Mouse (Mus musculus): ENCODE data around the gene Ninj1.

The Ninj1 gene

DNA sequence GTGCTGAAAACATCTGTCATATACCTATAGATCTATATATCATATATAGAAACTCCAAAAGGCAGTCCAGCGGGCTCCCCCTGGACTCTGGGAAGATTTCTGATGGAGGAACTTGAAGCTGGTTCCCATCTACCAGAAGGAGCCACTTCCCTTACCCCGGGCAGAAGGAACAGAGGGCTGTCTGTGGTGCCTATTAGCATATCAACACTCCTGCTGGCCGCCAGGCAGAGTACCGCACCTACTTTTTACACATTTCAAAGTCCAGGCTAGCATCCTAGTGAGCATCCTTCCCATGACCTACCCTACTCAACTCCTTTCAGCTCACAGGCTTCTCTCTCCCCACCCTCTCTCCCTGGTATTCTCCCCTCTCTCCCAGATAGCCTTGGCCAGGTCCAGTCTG lies 38.3 kb downstream of the Ninj1 start:
- DNase-seq (ENCODE audit: low spot score in 2 of 2) = no peak

DNA sequence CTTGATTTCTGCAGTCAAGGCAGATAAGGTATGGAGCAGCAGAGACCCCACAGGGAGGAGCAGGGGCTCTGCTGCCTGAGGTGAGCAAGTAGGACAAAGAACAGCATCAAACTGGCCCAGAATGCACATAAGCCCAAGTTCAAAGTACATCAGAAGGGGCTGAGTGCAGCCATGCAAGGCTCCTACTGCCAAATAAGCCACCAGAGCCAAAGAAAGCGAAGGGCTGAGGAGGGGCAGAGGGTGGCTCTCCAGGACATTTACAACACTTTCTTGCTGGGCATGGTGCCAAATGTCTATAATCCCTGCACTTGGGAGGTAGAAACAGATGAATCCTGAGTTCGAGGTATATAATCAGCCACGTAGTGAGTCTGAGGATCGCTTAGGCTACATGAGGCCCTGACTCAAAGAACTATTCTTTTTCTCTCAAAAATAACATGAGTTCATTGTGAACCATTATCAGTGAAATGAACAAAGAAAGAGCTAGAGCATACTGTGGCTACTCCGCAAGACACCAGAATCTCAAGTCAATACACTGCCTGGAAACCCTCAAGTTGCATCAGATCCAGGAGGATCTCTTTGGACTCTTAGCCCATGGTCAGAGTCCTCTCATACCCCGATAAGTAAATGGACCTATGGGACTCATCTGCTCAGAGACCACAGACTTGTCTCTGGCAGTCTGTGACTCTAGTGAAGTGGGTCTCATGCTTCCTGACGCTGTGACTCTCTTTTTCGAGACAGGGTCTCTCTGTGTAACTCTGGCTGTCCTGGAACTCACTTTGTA lies 46.7 kb downstream of the Ninj1 start:
- DNase-seq (ENCODE audit: low spot score in 2 of 2) = no peak

DNA sequence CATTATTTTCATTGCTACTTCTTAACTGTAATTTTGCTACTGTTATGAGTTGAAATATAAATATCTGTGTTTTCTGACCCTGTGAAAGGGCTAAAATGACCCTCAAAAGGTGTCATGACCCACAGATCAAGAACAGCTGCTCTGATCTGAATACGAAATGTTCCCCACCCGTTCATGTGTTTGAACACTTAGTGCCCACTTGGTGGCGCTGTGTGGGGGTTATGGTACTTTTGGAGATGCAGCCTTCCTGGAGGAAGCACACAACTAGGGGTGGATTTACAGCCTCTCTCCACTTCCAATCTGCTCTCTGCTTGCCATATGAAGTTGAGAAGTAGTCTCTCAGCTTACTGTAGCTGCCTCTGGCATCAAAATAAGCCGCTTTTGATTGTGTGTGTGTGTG lies 47.4 kb downstream of the Ninj1 start:
- no peak for DNase-seq (ENCODE audit: low spot score in 2 of 2)

DNA sequence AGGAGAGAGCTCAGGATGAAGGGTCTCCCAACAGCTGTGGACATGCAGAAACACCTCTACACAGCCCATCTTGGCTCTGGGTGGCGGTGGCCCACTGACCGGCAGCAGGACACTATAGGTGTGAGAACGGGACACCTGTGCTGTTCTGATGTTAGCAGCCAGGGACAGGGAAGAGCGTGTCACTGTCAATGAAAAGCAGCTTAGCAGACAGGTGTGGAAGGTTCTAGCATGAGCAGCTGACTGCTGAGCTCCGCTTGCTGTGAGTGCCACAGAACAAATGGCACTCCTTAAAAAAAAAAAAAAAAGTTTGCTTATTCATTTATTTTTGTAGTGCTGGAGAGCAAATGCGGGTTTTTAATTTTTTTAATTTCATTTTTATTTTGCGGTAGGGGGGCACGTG lies 50.3 kb downstream of the Ninj1 start:
- no peak for DNase-seq (ENCODE audit: low spot score in 2 of 2)

DNA sequence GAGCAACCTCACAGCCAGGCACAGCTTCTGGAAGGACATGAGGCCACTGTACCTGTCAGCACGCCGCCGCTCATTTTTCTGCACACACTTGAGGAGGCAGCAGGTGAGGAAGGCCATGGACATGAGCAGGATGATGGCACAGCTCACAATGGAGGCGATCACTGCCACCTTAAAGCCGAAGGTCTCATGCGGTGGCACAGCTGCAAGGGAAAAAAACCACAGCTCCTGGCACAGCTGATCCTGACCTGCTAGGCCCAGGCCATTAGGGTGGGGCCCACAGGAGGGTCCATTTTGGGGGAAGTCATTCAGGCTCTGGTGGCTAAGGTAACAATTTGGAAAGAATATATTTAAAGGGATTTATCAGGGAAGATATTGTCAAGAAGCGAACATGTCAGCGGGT lies 51.5 kb downstream of the Ninj1 start:
- DNase-seq (ENCODE audit: low spot score in 2 of 2) = no peak

DNA sequence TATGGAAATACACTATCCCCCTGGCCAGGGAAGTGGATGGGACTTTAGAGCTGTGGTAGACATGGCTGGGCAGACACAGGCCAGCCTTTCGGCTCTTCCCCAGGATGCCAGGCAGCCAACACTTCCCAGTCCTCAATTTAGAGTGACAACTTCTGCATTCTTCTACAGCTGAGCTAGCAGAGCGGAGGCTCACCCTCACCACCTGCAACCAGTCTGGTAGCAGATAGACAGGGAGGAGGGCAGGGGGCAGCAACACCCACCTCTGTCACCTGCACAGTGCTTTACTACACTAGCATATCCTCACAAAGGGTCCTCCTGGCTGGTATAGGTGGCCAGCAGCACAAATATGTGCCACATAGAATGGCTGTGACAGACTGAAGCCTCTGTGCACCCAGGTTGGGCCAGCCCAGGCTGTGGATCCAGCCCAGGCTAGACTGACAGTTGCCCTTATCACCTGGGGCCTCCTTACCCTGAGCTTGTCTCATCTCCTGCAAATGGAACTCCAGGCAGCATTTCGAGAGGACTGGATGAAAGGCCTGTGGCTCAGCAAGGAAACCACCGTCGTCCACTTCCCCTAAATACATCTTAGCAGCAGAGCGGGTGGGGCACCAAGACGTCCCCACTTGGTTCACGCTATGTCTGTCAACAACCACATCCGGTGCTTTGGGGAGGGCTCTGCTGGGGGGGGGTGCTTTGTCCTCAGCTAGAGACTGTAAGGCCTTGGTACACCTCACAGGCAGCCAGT lies 55.2 kb downstream of the Ninj1 start:
- no peak for DNase-seq (ENCODE audit: low spot score in 2 of 2)

DNA sequence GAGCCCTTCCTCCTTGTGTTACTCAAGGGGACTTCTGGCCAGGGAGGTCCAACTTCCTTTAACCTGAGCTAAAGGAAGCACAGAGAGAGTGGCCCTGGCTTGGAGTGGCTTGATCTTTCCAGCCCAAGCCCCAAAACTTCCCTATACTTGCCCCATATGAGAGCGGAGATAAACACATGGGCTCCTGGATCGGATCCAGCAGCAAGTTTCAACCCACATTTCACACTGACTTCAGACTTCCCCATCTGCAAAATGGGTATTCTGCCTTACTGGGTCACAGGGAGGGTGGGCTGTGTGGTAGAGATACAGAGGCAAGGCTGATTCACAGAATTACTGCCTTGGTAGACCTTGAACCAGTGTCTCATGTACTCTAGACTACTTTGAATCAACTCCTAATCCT lies 56.2 kb downstream of the Ninj1 start:
- no peak for DNase-seq (ENCODE audit: low spot score in 2 of 2)

DNA sequence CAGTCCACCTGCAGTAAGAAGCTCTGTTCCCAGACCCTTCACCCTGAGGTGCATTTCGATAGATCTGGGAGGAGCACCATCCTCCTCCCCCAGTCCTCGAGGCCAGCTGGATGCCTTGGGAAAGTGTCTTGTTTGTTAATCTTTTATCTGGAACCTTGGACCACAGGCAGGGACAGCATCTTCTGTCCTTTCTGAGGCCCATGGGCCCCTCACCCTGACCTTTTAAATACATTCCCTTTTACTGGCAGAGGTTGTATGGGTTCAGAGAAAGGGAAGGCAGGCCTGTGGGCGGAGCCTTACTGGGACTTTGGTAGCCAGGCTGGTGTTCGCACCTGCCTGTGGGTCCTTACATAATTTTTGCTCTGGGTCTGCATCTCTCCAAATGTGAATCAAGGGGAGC lies 58.0 kb downstream of the Ninj1 start:
- no peak for DNase-seq (ENCODE audit: low spot score in 2 of 2)

Measured in cerebellum, postnatal 4 days (tissue).